In the genomic region with DNA sequence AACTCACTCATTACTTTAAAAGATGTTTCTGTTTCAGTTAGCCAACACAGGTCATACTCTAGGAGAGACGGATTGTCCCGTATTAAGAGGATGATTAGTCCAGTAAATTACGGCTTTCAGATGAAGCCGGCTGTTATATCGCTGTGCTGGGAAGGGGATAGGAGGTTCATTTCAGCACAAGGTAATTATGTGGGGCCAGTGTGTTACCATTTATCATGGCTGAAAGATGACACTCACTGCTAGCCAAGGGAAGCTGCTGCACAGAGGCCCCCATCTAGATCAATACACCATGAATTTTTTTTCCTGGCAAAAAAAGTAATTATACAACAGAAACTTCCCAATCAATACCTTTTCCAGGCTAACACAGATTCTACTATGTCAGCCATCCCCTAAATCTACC, we compare ENCODE assay signal across 23 mouse cellular contexts. TPM values are rescaled to one million over a fixed set of nuclear protein-coding genes. Genes with fewer than 3 reads are reported as not detected.
DNase-seq lines count a peak whose midpoint lies in the region; ATAC-seq and TF ChIP-seq lines count a peak whose summit lies in the region.
"Had no signal": no experiment of that assay in that cellular context is flagged by ENCODE, and none has a peak within 500 bp of the region (broad histone marks: within the 10 kb centered on the region; RNA-seq: fewer than 3 reads in every experiment).

No protein-coding gene starts in this region.

- no peaks in the 10 kb centered on the region for H3K27me3 ChIP-seq in forebrain, embryonic 12.5 days
- no peaks in the 10 kb centered on the region for H3K27me3 ChIP-seq in forebrain, postnatal 0 days (ENCODE audit: insufficient read depth, low read length)
- no peaks in the 10 kb centered on the region for H3K27me3 ChIP-seq in neural tube, embryonic 12.5 days (replicated peaks)
- no peaks in the 10 kb centered on the region for H3K27me3 ChIP-seq in midbrain, embryonic 15.5 days (replicated peaks)
- H3K27me3 ChIP-seq: intestine, embryonic 15.5 days; limb, embryonic 12.5 days; liver, embryonic 12.5 days had no signal

- no peak overlapping the region for H3K9ac ChIP-seq in forebrain, embryonic 12.5 days
- no peak overlapping the region for H3K9ac ChIP-seq in forebrain, postnatal 0 days
- no peak overlapping the region for H3K9ac ChIP-seq in neural tube, embryonic 12.5 days
- no peak overlapping the region for H3K9ac ChIP-seq in midbrain, embryonic 15.5 days
- H3K9ac ChIP-seq: intestine, embryonic 15.5 days; limb, embryonic 12.5 days; liver, embryonic 12.5 days had no signal

- peak; percentile 44; the same call in 1 of the 2 replicates for ATAC-seq in forebrain, embryonic 12.5 days (ENCODE audit: low FRiP score)
- no peak for ATAC-seq in forebrain, postnatal 0 days
- peak; percentile 63 for ATAC-seq in neural tube, embryonic 12.5 days (ENCODE audit: low FRiP score, low read depth)
- 0 out of 2 replicates have a peak, but pooled peaks have one; percentile 25 for ATAC-seq in midbrain, embryonic 15.5 days (replicated peaks)
- ATAC-seq: intestine, embryonic 15.5 days; liver, embryonic 12.5 days had no signal

- H3K36me3 ChIP-seq in forebrain, embryonic 12.5 days (replicated peaks) = no peaks in the 10 kb centered on the region
- no peaks in the 10 kb centered on the region for H3K36me3 ChIP-seq in forebrain, postnatal 0 days (ENCODE audit: insufficient read depth)
- H3K36me3 ChIP-seq in neural tube, embryonic 12.5 days = no peaks in the 10 kb centered on the region
- H3K36me3 ChIP-seq in midbrain, embryonic 15.5 days (replicated peaks) = no peaks in the 10 kb centered on the region
- H3K36me3 ChIP-seq: heart, embryonic 10.5 days; intestine, embryonic 15.5 days; limb, embryonic 12.5 days; liver, embryonic 12.5 days had no signal

- DNase-seq in forebrain, postnatal 0 days = no peak
- DNase-seq in neural tube, embryonic 10.5 days (ENCODE audit: extremely low spot score, low spot score) = no peak
- no peak for DNase-seq in adrenal gland, adult 2 months
- no peak for DNase-seq in adrenal gland, postnatal 10 days
- DNase-seq: adrenal gland, postnatal 25 days; cerebellum, adult 8-10 months; cerebellum, postnatal 36 days; heart, postnatal 4 days; kidney, postnatal 25 days; layer of hippocampus, postnatal 36 days; lung, adult 18-20 months; lung, postnatal 10 days; right cerebral cortex, postnatal 14 days; thymus, adult 2 months; thymus, postnatal 4 days had no signal

- H3K4me3 ChIP-seq in forebrain, embryonic 12.5 days (replicated peaks) = no peak overlapping the region
- no peak overlapping the region for H3K4me3 ChIP-seq in forebrain, postnatal 0 days (ENCODE audit: low read depth, low read length)
- no peak overlapping the region for H3K4me3 ChIP-seq in neural tube, embryonic 12.5 days
- no peak overlapping the region for H3K4me3 ChIP-seq in midbrain, embryonic 15.5 days
- H3K4me3 ChIP-seq: heart, embryonic 10.5 days; intestine, embryonic 15.5 days; limb, embryonic 12.5 days; liver, embryonic 12.5 days had no signal

- no peak overlapping the region for H3K4me2 ChIP-seq in forebrain, embryonic 12.5 days
- H3K4me2 ChIP-seq in forebrain, postnatal 0 days (ENCODE audit: low read depth) = no peak overlapping the region
- H3K4me2 ChIP-seq in neural tube, embryonic 12.5 days (replicated peaks) = no peak overlapping the region
- H3K4me2 ChIP-seq in midbrain, embryonic 15.5 days = no peak overlapping the region
- H3K4me2 ChIP-seq: intestine, embryonic 15.5 days; limb, embryonic 12.5 days; liver, embryonic 12.5 days had no signal

- peaks cover 3% of the 10 kb centered on the region for H3K4me1 ChIP-seq in forebrain, embryonic 12.5 days
- H3K4me1 ChIP-seq in forebrain, postnatal 0 days (ENCODE audit: insufficient read depth) = no peaks in the 10 kb centered on the region
- peaks cover 4% of the 10 kb centered on the region; the same call in 1 of the 2 replicates for H3K4me1 ChIP-seq in neural tube, embryonic 12.5 days
- peaks cover 11% of the 10 kb centered on the region for H3K4me1 ChIP-seq in midbrain, embryonic 15.5 days
- H3K4me1 ChIP-seq: intestine, embryonic 15.5 days had no signal

- H3K27ac ChIP-seq in forebrain, embryonic 12.5 days = no peak overlapping the region
- H3K27ac ChIP-seq in forebrain, postnatal 0 days (ENCODE audit: low read depth, low read length) = no peak overlapping the region
- H3K27ac ChIP-seq in neural tube, embryonic 12.5 days = no peak overlapping the region
- no peak overlapping the region for H3K27ac ChIP-seq in midbrain, embryonic 15.5 days
- H3K27ac ChIP-seq: heart, embryonic 10.5 days; intestine, embryonic 15.5 days; limb, embryonic 12.5 days; liver, embryonic 12.5 days; stomach, postnatal 0 days had no signal

- no peak for TF ChIP-seq CTCF in forebrain, postnatal 0 days (IDR thresholded peaks at IDR 0.05; ENCODE audit: low read depth)

- H3K9me3 ChIP-seq in forebrain, embryonic 12.5 days = no peaks in the 10 kb centered on the region
- H3K9me3 ChIP-seq in forebrain, postnatal 0 days (ENCODE audit: low read length) = no peaks in the 10 kb centered on the region
- no peaks in the 10 kb centered on the region for H3K9me3 ChIP-seq in neural tube, embryonic 12.5 days
- H3K9me3 ChIP-seq in midbrain, embryonic 15.5 days = no peaks in the 10 kb centered on the region
- H3K9me3 ChIP-seq: heart, embryonic 10.5 days; intestine, embryonic 15.5 days; limb, embryonic 12.5 days; liver, embryonic 12.5 days had no signal

- WGBS in forebrain, embryonic 12.5 days = 55% methylated on average over 5 of the region's 5 CpGs
- 44% methylated on average over 5 of the region's 5 CpGs for WGBS in forebrain, postnatal 0 days
- WGBS in neural tube, embryonic 12.5 days = 49% methylated on average over 5 of the region's 5 CpGs
- 59% methylated on average over 5 of the region's 5 CpGs for WGBS in midbrain, embryonic 15.5 days

RNA-seq across cellular contexts. Expression of a gene that starts 47.9 kb away (rescaled TPM):
- 27.4 and 34.9 TPM in 2 replicates for polyA plus RNA-seq in forebrain, embryonic 12.5 days (2016; fragmentation: Nextera tagmentation; extraction: Ambion mirVana)
- total RNA-seq in forebrain, postnatal 0 days (2014; rRNA removed) = 8.9 and 16.9 TPM in 2 replicates
- polyA plus RNA-seq in forebrain, postnatal 0 days (2015; fragmentation: Nextera tagmentation; extraction: Ambion mirVana) = 10.0 and 13.5 TPM in 2 replicates
- 52.0 and 57.1 TPM in 2 replicates for polyA plus RNA-seq in neural tube, embryonic 12.5 days (2016; fragmentation: Nextera tagmentation; extraction: Ambion mirVana)
- polyA plus RNA-seq in midbrain, embryonic 15.5 days (2015; fragmentation: Nextera tagmentation; extraction: Ambion mirVana) = 159 and 172 TPM in 2 replicates
- 1 to 10 TPM in 1 of 2 experiments, under 1 TPM in 1; 0.58 to 1.9 TPM for total RNA-seq in adrenal gland, adult 2 months (2021)
- polyA plus RNA-seq in adrenal gland, adult 2 months (2012; rRNA removed) = 0.22 and 0.73 TPM in 2 replicates
- total RNA-seq in adrenal gland, postnatal 10 days (2021) = 1 to 10 TPM; 1.4 to 2.9 TPM
- polyA plus RNA-seq: thymus, adult 2 months had no signal
